Mouse (Mus musculus) bone marrow macrophage, adult 2 months (primary cell): Measurements from ENCODE around the gene Sh3rf3.

ENCODE experiments used
- CTCF ChIP-seq: IDR thresholded peaks from 2 replicates; pipeline ENCODE4 v1.5.1; 2012; ENCODE audit warnings: low read depth, mild to moderate bottlenecking, low read length, moderate library complexity
- POLR2A ChIP-seq: IDR thresholded peaks from 2 replicates; pipeline ENCODE4 v1.6.1; 2012; ENCODE audit warnings: mild to moderate bottlenecking, low read depth, low read length, borderline replicate concordance

DNA sequence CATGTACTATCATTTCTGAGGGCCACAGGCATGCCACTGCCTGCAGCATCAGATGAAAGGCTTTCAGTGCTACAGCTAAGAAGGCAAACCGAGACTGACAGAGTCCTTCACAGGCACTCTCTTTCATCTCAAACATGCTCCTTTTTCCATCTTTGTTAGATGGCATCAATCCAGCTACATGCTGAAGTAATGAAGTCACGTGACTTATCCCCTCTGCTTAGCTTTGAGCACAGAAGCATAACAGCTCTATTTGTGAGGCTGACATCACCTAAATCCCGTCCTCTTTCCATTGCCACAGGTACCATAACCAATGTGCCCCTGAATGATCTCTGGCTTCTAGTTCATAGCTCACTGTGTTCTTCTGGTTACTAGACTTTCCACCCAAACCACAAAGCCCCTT, 357.9 kb downstream of the Sh3rf3 start:
- TF ChIP-seq POLR2A (no peak), CTCF (no peak)
